ENCODE assay signal across 8 mouse cellular contexts in genomic region chr7:49437901-49438300, GRCm38 (mm10).
DNase-seq lines count a peak whose midpoint lies in the region; ATAC-seq and TF ChIP-seq lines count a peak whose summit lies in the region.

No protein-coding gene starts in this region.

- no peak for ATAC-seq in liver, embryonic 12.5 days
- ATAC-seq in liver, postnatal 0 days, result no peak
- ATAC-seq in stomach, embryonic 14.5 days (ENCODE audit: insufficient number of reproducible peaks, insufficient read depth, low FRiP score, low read depth), result 0 out of 2 replicates have a peak, but pooled peaks have one; percentile 29

- H3K9ac ChIP-seq in liver, embryonic 12.5 days, result no peak overlapping the region
- no peak overlapping the region for H3K9ac ChIP-seq in liver, postnatal 0 days (replicated peaks)
- H3K9ac ChIP-seq in stomach, embryonic 14.5 days (replicated peaks; ENCODE audit: low read depth, low read length), result no peak overlapping the region

- H3K27ac ChIP-seq in liver, embryonic 12.5 days, result 0 out of 2 replicates have a peak overlapping the region, but pooled peaks have one; percentile 25
- no peak overlapping the region for H3K27ac ChIP-seq in liver, postnatal 0 days (ENCODE audit: low read depth)
- H3K27ac ChIP-seq in limb, embryonic 10.5 days, result 0 out of 2 replicates have a peak overlapping the region, but pooled peaks have one; percentile 46
- peak overlapping the region; percentile 86 for H3K27ac ChIP-seq in stomach, embryonic 14.5 days (ENCODE audit: low read length)

- no peak for TF ChIP-seq EP300 in liver, postnatal 0 days (IDR thresholded peaks at IDR 0.05; ENCODE audit: low read depth)

- H3K4me1 ChIP-seq in liver, embryonic 12.5 days, result peaks cover 11% of the 10 kb centered on the region; the same call in 1 of the 2 replicates
- peaks cover 2% of the 10 kb centered on the region; the same call in 1 of the 2 replicates for H3K4me1 ChIP-seq in liver, postnatal 0 days (ENCODE audit: insufficient read depth)
- H3K4me1 ChIP-seq in limb, embryonic 10.5 days, result peaks cover 18% of the 10 kb centered on the region
- H3K4me1 ChIP-seq in stomach, embryonic 14.5 days (ENCODE audit: control insufficient read depth, insufficient read depth, low read length), result peaks cover 33% of the 10 kb centered on the region

- H3K4me3 ChIP-seq in liver, embryonic 12.5 days, result no peak overlapping the region
- H3K4me3 ChIP-seq in liver, postnatal 0 days (ENCODE audit: low read depth, low read length), result no peak overlapping the region
- no peak overlapping the region for H3K4me3 ChIP-seq in limb, embryonic 10.5 days
- H3K4me3 ChIP-seq in stomach, embryonic 14.5 days (ENCODE audit: low read depth, low read length), result no peak overlapping the region

- H3K9me3 ChIP-seq in liver, embryonic 12.5 days (replicated peaks), result no peaks in the 10 kb centered on the region
- H3K9me3 ChIP-seq in liver, postnatal 0 days (ENCODE audit: low read length), result no peaks in the 10 kb centered on the region
- no peaks in the 10 kb centered on the region for H3K9me3 ChIP-seq in limb, embryonic 10.5 days (replicated peaks)
- no peaks in the 10 kb centered on the region for H3K9me3 ChIP-seq in stomach, embryonic 14.5 days (ENCODE audit: control insufficient read depth, low read depth, low read length)

- no peak overlapping the region for H3K4me2 ChIP-seq in liver, embryonic 12.5 days
- no peak overlapping the region for H3K4me2 ChIP-seq in liver, postnatal 0 days (ENCODE audit: low read depth, low read length)
- no peak overlapping the region; the same call in 1 of the 2 replicates for H3K4me2 ChIP-seq in stomach, embryonic 14.5 days (replicated peaks; ENCODE audit: low read depth, low read length)

- peak; percentile 9 for DNase-seq in gastrocnemius, adult 18-20 months (ENCODE audit: low spot score)
- no peak for DNase-seq in gastrocnemius, adult 8-10 months (ENCODE audit: low spot score in 2 of 2)
- no peak for DNase-seq in liver, postnatal 0 days
- no peak for DNase-seq in limb, embryonic 10.5 days (ENCODE audit: low spot score)
- no peak for DNase-seq in thymus, postnatal 10 days (ENCODE audit: low spot score in 2 of 2)
- no peak for DNase-seq in cerebellum, adult 8-10 months

- WGBS in liver, embryonic 12.5 days (ENCODE audit: insufficient replicate concordance), result 57% methylated on average over 11 of the region's 11 CpGs
- 61% methylated on average over 11 of the region's 11 CpGs for WGBS in liver, postnatal 0 days (ENCODE audit: insufficient replicate concordance)
- WGBS in limb, embryonic 10.5 days, result 27% methylated on average over 11 of the region's 11 CpGs
- WGBS in stomach, embryonic 14.5 days, result 10% methylated on average over 11 of the region's 11 CpGs

- H3K27me3 ChIP-seq in liver, embryonic 12.5 days (replicated peaks), result no peaks in the 10 kb centered on the region
- H3K27me3 ChIP-seq in liver, postnatal 0 days (ENCODE audit: insufficient read depth, low read length), result no peaks in the 10 kb centered on the region
- H3K27me3 ChIP-seq in limb, embryonic 10.5 days (ENCODE audit: low read depth, poor library complexity, severe bottlenecking), result no peaks in the 10 kb centered on the region
- H3K27me3 ChIP-seq in stomach, embryonic 14.5 days (ENCODE audit: control insufficient read depth, insufficient read depth, low read length), result no peaks in the 10 kb centered on the region

- H3K36me3 ChIP-seq in liver, embryonic 12.5 days, result no peaks in the 10 kb centered on the region
- no peaks in the 10 kb centered on the region for H3K36me3 ChIP-seq in liver, postnatal 0 days (replicated peaks; ENCODE audit: insufficient read depth, low read length)
- no peaks in the 10 kb centered on the region for H3K36me3 ChIP-seq in limb, embryonic 10.5 days
- H3K36me3 ChIP-seq in stomach, embryonic 14.5 days (ENCODE audit: control insufficient read depth, insufficient read depth, low read length), result no peaks in the 10 kb centered on the region

- no peak for TF ChIP-seq CTCF in liver, postnatal 0 days (IDR thresholded peaks at IDR 0.05; ENCODE audit: low read depth)
